Mouse (Mus musculus): ENCODE measurements around the gene Klf15.

The Klf15 gene

DNA sequence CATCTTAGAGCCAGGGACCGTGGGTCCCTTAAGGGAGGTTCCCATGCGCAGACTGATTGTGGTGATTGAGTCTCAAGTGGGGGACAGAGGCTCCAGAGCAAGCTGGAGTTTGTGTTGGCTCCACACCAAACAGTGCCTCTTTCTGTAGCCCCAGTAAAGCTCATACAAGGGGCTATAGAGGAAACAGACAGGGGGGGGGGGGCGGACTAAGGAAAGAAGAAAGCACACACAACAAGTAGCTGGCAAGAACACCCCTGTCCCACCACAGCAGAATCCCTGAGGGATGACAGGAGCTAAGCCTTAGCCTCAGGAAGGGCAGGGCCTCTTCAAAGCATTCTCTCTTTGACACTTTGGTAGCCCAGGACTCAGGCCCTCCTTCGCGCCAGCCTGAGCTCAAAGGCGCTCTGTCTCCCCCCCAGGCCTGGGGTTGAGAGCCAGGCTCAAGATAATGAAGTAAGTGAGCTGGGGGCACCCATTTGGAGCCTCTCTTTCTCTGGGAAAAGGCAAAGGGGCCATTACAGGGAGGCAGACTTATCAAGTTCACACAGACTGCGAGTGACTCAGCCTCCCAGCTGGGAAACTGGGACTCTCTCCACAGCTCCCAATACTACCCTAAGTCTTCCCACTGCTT, 33.0 kb downstream of the Klf15 start:
- no peak for DNase-seq

DNA sequence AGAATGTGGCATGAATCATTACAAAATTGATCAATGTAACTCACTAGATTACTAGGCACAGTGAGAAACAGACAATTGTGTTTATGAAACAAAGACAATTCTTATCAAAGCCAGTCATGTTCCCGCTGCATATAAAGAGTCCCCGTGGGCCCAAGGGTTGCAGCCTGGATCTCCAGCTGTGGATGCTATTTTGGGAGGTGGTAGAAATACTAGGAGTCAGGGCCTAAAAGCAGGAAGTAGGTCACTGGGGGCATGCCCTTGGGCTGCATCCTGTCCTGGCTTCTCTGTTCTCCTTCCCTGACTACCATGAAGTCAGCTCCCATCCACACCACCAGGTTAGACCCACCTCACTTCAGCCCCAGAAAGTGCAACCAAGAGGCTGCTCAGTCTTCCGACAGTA, 33.8 kb downstream of the Klf15 start:
- no peak for DNase-seq

DNA sequence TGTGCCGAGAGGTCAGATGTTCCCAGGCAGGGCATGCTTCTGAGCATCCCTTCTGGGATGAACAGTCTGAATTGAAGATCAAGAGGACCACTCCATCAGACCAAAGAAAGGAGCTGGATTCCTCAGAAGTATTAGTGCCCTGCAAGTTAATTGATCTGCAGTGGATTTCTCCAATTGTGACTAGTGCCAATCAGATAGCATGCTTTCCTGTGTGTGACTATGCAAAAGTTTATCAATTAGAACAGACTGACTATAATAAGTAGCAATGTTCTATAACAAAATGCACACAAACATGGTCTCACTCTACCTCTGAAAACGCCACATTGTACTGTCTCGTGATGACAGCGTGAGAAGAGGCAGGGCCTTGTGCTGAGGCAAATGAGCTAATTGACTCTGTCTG, 37.1 kb downstream of the Klf15 start:
- DNase-seq, result no peak

DNA sequence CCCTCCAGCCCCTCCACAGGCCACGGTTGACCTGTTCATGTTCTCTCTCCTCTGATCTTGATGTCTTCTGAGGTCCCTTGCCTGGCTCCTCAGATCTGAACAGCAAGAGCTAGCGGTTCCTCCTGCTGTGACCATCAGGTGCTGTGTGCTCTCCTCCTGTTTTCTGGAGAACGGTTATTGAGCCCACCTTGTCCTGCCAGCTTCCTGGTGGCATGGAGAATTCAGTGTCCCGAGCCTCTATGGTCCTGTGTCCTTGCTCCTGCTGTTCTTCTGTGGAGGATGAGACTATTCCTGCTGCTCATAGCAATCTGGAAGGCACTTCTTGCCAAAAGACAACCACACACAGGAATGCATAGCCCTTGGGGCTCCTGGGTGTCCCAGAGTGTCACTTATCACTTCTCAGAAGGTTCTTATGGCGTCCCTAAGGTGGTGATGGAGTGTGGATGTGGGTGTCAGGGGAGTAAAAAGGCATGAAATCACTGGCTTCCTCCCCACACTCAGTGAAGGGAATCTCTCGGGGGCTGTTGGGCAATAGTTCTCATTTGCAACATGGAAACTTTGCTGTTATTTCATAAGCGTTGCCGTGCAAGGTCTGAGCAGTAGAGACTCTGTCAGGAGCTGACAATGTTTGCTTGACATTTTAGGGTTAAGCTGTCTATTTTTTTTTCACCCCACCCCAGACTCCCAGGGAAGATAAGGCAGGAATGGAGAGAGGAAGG, 39.0 kb downstream of the Klf15 start:
- DNase-seq, result no peak

DNA sequence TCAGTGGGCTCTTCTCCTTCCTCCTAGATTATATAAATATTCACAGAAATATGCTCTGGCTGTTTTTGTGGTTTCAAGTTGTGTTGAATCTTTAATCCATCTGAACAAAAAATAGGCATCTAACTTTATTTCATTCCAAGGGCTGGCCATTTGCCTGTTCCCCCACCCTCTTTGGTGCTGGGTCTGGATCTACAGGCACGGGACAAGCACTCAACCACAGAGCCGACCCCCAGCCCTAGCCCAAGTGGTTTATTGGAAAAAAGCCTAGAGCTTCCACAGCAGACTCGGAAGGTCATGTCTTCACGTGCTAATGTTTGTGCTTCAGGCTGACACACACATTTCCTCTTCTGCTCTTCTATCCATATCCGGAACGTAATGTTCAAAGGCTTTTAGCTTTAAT, 43.5 kb downstream of the Klf15 start:
- DNase-seq, result no peak

DNA sequence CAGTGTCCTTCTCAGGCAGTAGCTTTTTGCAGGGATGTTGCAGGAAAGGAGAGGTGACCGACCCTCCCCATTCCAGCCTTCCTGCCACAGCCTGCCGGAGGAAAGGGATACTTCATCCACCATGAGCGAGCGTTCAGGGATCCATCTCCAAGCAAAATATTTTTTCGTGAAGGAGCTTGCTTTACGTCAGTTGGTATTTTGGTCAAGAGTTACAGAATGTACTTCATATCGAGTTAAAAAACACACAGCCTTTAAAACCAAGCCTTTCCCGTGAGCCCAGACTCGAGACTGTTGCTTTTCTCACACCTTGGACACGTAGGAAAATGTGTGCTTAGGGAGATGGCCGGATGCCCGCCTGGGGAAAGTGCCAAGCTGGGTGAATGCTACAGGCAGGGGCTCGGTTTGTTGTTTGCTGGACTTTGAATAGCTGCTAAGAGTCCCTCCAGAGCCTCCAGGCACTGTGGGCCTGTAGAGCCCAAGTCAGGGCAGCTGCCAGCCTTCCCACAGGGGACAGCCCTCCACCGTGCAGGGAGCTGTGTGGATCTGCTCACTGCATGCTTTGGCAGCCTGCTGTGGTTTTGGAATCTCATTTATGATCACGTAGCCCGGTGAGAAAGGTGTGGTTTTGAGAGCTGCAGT, 44.4 kb downstream of the Klf15 start:
- no peak for DNase-seq

DNA sequence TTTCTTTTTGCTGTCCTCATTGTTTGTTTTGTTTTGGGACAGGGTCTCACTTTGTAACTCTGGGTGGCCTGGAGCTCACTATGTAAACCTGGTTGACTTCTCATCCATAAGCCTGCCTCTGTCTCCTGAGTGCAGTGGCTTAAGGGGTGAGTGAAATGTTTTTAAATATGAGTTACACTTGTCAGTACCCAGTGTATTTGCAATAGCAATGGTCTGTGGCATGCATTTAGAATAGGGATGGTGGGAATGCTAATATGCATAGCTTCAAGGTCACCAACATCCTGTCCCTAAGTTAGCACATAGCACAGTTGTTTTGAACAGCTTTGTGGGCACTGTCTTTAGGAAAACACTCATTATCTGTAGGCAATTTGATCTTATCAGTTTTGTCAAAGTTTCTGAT, 45.1 kb downstream of the Klf15 start:
- no peak for DNase-seq

DNA sequence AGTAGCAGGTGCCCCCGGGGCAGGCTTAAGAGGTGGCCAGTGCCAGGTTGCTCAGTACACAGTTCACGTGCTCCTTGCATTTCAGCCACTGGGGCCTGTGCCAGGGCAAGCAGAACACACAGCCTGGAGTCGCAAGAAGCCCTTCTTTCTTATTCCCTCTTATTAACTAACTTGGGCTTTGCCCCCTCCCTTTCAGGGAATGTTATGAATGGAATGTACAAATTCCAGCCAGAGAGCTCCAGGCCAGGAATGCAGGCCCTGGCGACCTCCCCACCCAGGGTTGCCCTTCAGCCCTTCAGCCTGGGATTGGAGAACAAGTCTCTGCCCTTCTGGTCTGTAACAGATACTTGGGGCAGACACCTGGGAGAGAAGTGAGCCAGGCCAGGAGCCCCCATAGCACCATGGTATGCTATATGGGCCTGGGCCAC, 45.8 kb downstream of the Klf15 start:
- no peak for DNase-seq

DNA sequence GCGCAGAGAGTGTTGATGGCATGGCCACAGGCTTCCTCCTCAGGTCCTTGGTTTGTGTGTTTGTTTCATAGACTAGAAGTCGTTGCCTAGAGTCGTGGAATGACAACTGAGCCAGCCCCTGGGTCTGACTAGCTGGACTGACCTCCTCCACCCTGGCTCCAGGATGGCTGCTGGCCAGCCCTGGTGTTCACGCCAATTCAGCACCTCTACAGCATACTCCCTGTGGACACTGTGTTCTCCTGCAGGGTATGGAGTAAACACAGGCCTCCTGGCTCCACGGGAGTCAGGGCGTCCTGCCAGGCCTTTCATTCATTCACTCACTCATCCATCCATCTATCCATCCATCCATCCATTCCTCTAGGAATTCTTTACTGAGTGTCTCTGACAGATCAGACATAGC, 46.7 kb downstream of the Klf15 start:
- DNase-seq, result no peak

DNA sequence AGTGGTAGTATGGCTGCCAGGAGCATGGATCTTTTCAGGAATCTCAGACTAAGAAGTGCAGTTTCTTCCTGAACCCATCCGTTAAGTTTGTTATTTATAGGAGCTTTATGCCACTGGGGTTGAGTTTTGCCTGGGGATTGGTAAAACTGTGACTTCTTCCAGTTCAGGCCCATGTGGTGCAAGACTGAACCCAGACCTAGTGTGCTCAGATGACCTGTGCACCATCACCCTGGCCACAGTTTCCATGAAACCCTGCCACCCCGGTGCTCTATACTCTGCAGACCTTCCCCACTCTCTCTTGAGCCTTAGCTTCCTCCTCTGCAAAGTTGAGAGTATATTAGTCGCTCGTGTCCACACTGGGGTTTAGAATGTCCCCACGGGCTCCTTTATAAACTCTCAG, 50.0 kb downstream of the Klf15 start:
- DNase-seq, result no peak

DNA sequence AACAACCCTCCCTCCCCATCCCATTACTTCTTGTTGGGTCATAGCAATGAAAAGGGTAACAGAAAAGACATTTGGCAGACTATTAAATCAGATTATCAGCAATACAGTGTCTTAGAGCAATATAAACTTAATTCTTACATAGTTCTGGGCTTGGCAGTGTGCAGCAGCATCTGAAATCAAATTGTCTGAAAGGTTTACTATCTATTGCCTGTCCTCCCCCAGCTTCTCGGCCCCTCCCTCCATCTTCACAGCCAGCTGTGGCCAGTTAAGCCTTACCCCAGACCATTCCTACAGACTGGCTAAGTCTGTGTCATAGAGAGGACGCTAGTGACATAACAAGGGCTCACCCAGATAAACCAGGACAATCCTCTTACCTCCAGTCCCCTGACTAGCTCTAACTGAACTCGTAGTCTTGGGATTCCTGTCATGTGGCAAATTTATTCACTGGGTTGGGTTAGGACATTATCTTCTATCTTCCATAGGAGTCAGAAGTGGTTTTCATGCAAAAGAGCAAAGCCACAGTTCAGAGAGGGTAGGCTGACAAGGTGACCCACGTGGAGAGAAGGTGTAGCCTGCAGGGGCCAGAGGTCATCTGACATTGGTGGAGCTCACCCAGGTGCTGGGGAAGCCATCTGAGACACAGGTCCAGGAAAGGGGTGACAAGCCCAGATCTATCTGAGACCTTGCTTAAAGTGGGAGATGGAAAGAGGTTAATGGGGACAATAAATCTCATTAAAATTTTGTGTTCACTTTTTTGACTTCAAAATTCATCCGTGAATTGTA, 50.9 kb downstream of the Klf15 start:
- DNase-seq, result no peak

DNA sequence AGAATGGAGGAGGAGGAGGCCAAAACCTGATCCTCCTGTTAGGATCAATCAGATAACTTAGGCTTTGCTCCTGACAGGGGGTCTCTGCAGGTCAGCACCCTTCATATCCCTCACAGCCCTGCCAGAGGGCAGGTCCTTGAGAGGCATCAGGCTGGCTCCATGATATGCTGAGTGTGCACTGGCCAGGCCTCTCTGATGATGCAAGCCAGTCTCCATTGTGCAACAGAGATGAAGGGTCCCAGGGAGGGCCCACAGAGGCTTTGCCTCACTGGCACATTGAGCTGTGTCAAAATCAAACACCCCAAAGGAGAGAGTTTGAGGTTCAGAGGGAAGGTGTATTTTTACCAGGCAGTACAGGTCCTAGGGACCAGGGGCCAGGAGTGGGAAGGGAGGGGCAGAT, 52.0 kb downstream of the Klf15 start:
- no peak for DNase-seq

DNA sequence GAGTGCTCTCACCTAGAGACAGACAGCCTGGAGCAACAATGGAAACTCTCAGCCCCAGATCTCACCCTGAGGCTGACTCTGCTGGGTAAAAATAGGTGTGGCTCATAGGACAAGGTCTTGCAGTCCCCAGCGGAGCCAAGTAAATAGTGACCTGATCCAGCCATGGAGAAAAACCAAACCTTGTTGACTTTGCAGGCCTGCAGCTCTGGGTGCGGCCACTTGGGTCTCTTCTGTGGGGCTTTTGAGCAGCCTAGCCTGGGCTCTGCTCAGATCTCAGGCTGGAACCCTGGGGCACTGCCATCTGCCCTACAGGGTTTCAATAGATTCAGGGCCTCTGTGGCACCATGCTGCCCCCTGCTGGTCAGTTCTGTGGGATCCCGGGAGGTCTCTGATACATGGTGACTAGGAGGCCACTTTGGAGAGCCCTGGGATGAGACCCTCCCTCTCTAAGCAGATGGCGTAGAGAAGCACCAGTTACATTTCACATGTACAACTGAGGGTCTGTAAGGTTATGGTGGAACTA, 52.6 kb downstream of the Klf15 start:
- DNase-seq, result peak; percentile 58 to 62

DNA sequence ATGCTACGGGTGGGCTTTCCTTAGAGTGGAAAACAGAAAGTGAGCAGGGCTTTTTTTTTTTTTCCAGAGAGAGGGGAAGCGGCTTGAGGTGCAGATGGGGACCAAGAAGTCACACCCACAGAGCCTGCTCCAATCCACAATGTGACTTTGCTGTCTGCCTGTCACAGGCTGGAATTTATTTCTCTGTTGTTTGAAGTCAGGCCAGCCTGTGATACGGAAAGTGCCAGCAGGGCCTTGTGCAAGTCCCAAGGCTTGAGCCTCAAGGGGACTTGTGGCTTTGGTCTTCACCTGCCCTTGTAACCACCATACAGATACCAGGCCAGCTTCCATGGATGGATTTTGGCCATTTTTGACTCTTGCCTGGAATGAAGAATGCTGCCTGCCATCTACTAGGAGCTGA, 56.5 kb downstream of the Klf15 start:
- DNase-seq, result no peak

DNA sequence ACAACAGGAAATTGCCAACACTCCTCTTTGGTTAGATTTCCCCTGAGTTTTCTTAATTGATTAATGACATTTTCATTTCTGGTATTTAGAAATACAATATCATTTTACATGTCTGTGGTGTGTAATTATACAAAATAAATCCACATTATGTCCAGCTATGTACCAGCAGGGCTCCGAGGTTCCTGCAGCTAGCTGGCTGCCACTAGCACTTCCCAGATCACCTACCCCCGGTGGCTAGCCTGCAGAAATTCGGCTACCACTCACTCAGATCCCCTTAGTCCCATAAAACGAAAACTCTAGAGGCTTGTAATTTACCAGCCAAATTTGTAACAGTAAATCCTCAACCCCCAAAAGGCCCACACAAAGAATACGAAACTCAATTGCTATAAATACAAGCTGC, 57.0 kb downstream of the Klf15 start:
- no peak for DNase-seq

Measured in B cell, adult 2 months (primary cell).